Mouse (Mus musculus): ENCODE results near the gene Mog.
"Not testable (repeated sequence)": the region's sequence is repeated elsewhere in the genome, so short reads cannot be mapped to it uniquely, and the experiment has no call there.

Mog gene

DNA sequence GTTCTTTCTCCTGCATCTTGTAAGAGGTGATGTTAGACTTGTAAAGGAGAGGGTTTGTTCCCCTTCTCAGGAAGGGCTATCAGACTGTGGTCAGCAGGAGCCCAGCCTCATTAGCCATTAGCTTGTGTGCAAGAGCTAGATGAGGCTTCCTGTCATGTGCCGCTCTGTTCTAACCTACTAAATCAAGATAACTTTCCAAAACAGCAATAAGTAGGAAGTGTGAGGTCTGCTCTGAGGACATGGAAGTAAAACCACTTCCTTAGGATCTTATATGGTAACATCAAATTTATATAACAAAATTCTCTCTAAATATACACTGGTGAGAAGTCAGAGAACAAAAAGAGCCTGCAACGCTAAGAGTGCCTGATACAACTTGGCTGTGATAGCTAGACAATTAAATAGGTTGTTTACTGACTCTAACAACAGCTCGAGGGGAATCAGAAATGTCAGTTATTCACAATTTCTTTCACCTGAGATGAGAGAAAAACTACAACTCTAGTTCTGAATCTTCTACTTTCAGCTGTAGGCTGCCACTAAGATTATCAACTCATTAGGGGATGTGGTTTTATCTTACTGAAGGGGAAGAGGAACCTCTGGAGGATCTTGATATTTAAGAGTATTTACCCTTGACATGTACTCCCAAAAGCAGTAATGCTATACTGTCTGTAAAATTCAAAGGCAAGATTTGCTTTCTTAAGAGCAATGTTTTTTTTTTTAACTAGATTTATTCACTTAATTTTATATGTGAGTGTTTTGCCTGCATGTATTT is 30.7 kb downstream of the Mog start:
- no peak for DNase-seq

GRCm38 (mm10) chr17:36990630-36991029 is 32.6 kb downstream of the Mog start:
- DNase-seq, result not testable (repeated sequence)

GRCm38 (mm10) chr17:36989437-36989836 is 33.8 kb downstream of the Mog start, which contains the start of gene H2-M5:
Gene H2-M5, minus strand, starts transcription at chr17:36989537.
- no peak for DNase-seq

GRCm38 (mm10) chr17:36988475-36988874 is 34.7 kb downstream of the Mog start:
- no peak for DNase-seq

GRCm38 (mm10) chr17:36982253-36983155 is 40.7 kb downstream of the Mog start:
- no peak for DNase-seq

GRCm38 (mm10) chr17:36981845-36982244 is 41.4 kb downstream of the Mog start:
- DNase-seq, result no peak

GRCm38 (mm10) chr17:36981221-36981813 is 41.9 kb downstream of the Mog start, which contains the start of gene 2410137M14Rik:
Gene 2410137M14Rik, minus strand, starts transcription at chr17:36981237.
- DNase-seq, result no peak

- DNase-seq, result no peak
Measured at GRCm38 (mm10) chr17:36973271-36973787, 49.9 kb downstream of the Mog start.

DNA sequence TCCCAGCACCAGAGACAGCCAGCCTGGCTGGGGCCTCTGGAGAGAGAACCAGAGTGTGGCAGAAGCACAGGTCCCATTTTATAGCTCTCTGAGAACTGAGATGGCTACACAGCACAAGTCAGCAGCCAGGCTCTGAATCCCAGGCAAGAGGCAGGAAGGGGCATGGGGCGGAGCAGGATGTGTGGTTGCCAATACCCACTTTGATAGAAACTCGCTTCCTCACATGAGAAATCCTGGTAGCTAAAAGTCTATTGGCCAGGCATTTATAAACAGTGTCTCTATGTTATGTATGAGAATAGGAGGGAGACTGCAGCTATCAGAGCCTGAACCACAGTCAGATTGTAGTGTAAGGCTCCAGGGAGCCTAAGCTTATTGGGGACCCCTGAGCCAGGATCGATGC is 50.4 kb downstream of the Mog start:
- DNase-seq, result no peak

- no peak for DNase-seq
Measured at GRCm38 (mm10) chr17:36971172-36971850, 51.9 kb downstream of the Mog start.

- DNase-seq, result no peak
Measured at GRCm38 (mm10) chr17:36970316-36970890, 52.8 kb downstream of the Mog start.

DNA sequence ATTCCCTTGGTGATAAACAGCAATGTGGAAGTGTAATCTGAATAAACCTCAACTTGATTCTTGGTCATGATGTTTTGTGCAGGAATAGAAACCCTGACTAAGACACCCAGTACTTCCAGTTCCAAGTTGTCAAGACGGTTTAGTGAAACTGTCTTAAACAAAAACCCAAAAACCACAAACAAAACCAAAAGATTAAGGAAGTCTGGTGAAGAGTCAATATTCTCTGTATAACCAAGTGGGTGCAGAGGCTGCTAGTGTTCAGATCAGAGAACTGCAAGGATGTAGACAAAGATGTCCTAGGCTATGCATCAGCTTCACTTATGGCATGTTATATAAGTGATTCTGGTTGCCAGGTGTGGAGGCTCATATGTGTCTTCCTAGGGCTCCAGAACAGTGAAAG is 56.3 kb downstream of the Mog start:
- DNase-seq, result no peak

GRCm38 (mm10) chr17:36961125-36961524 is 62.1 kb downstream of the Mog start:
- no peak for DNase-seq

All from kidney, adult 9 months (tissue).